Mouse (Mus musculus) telencephalon, adult 2 months (tissue): ENCODE data around the gene Mapk8ip2.
A peak's percentile ranks its signal among the peaks of the same experiment; 100 is the strongest.
"Not testable (repeated sequence)": the region's sequence is repeated elsewhere in the genome, so short reads cannot be mapped to it uniquely, and the experiment has no call there.

Experiments
- DNase-seq: peaks from one replicate; pipeline ENCODE4 v3.0.0-alpha.2; 2011; ENCODE audit warnings: low read depth, low spot score

Mapk8ip2 gene

GRCm38 (mm10) chr15:89453865-89454478, at the start of gene Mapk8ip2:
Mapk8ip2 (plus strand) TSS chr15:89453913.
- DNase-seq = no peak

GRCm38 (mm10) chr15:89404831-89405623, 48.7 kb upstream of the Mapk8ip2 start:
- no peak for DNase-seq

GRCm38 (mm10) chr15:89406691-89407090, 47.0 kb upstream of the Mapk8ip2 start:
- DNase-seq = no peak

- no peak for DNase-seq
Measured at GRCm38 (mm10) chr15:89410118-89410517, 43.6 kb upstream of the Mapk8ip2 start, which contains the start of gene Syce3. Syce3 (minus strand) TSS chr15:89410503.

- no peak for DNase-seq
Measured at GRCm38 (mm10) chr15:89415282-89415681, 38.4 kb upstream of the Mapk8ip2 start.

- no peak for DNase-seq
Measured at GRCm38 (mm10) chr15:89421938-89422337, 31.8 kb upstream of the Mapk8ip2 start.

- no peak for DNase-seq
Measured at GRCm38 (mm10) chr15:89424621-89425020, 29.1 kb upstream of the Mapk8ip2 start.

- no peak for DNase-seq
Measured at GRCm38 (mm10) chr15:89425711-89426121, 28.0 kb upstream of the Mapk8ip2 start, which contains the start of gene Cpt1b. Cpt1b (minus strand) TSS chr15:89425863.

GRCm38 (mm10) chr15:89426716-89427115, 27.0 kb upstream of the Mapk8ip2 start:
- DNase-seq = no peak

- DNase-seq = no peak
Measured at GRCm38 (mm10) chr15:89428136-89428790, 25.4 kb upstream of the Mapk8ip2 start.

- DNase-seq = no peak
Measured at GRCm38 (mm10) chr15:89428821-89429351, 24.8 kb upstream of the Mapk8ip2 start.

- peak; percentile 98 for DNase-seq
Measured at GRCm38 (mm10) chr15:89429352-89430221, 24.1 kb upstream of the Mapk8ip2 start, which contains the start of the genes C730034F03Rik, Gm44502 and Chkb. C730034F03Rik (plus strand) TSS chr15:89429589. Gm44502 (minus strand) TSS chr15:89429696. Chkb (minus strand) TSS chr15:89429908.

- no peak for DNase-seq
Measured at GRCm38 (mm10) chr15:89430341-89430740, 23.4 kb upstream of the Mapk8ip2 start.

- DNase-seq = not testable (repeated sequence)
Measured at GRCm38 (mm10) chr15:89430771-89431170, 22.9 kb upstream of the Mapk8ip2 start.

GRCm38 (mm10) chr15:89431271-89431670, 22.4 kb upstream of the Mapk8ip2 start:
- DNase-seq = no peak

GRCm38 (mm10) chr15:89431806-89432205, 21.9 kb upstream of the Mapk8ip2 start:
- no peak for DNase-seq

GRCm38 (mm10) chr15:89432946-89433345, 20.8 kb upstream of the Mapk8ip2 start:
- no peak for DNase-seq

GRCm38 (mm10) chr15:89434136-89434535, 19.6 kb upstream of the Mapk8ip2 start:
- DNase-seq = no peak

- no peak for DNase-seq
Measured at GRCm38 (mm10) chr15:89435878-89436277, 17.8 kb upstream of the Mapk8ip2 start.

GRCm38 (mm10) chr15:89442486-89443070, 11.1 kb upstream of the Mapk8ip2 start:
- DNase-seq = no peak
